Mouse (Mus musculus) midbrain, embryonic 10.5 days (tissue): ENCODE results near the gene Krt90. TPM values are rescaled to one million over a fixed set of nuclear protein-coding genes. Genes with fewer than 3 reads are reported as not detected.

ENCODE experiments used
- microRNA-seq: library from miRNA; unstranded; fragments of <30 nt; microRNA quantifications from one replicate; pipeline ENCODE4, GENCODE M21; 2017
- polyA plus RNA-seq: library from polyadenylated mRNA; unstranded; fragments of >200 nt; fragmentation: Nextera tagmentation; extraction: Ambion mirVana; gene quantifications from 2 replicates; pipeline ENCODE4 v1.2.1, GENCODE M21; 2016

Gene Krt90
- polyA plus RNA-seq, 1 experiment from 2014 or later, result 0.67 TPM

Small RNA genes lying within 50 kb of the gene (microRNA-seq; reads per million reads assigned to microRNA genes)
- not detected for gene Gm44393
- not detected for gene Gm44460

Other genes starting within 250 kb of the Krt90 start
- gene Krt80, start 192.8 kb downstream of the Krt90 start, polyA plus RNA-seq, result 0.06 TPM in 1 of 2 replicates, not detected in the other
- gene Krt7, start 151.9 kb downstream of the Krt90 start, polyA plus RNA-seq, result 9.7 and 11.4 TPM in 2 replicates
- gene Krt87, start 124.1 kb downstream of the Krt90 start, polyA plus RNA-seq, result 0.05 TPM in 1 of 2 replicates, not detected in the other
- not detected in 2 replicates for gene Krt88, start 115.2 kb downstream of the Krt90 start, polyA plus RNA-seq
- gene Krt81, start 99.2 kb downstream of the Krt90 start, polyA plus RNA-seq, result not detected in 2 replicates
- not detected in 2 replicates for gene Krt86, start 89.5 kb downstream of the Krt90 start, polyA plus RNA-seq
- gene Krt83, start 71.4 kb downstream of the Krt90 start, polyA plus RNA-seq, result 0.07 TPM in 1 of 2 replicates, not detected in the other
- not detected in 2 replicates for gene Gm49425, start 45.7 kb downstream of the Krt90 start, polyA plus RNA-seq
- gene Krt84, start 30.1 kb downstream of the Krt90 start, polyA plus RNA-seq, result not detected in 2 replicates
- not detected in 2 replicates for gene Krt82, start 12.3 kb downstream of the Krt90 start, polyA plus RNA-seq
- not detected in 2 replicates for gene Krt75, start 11.0 kb upstream of the Krt90 start, polyA plus RNA-seq
- gene Gm5414, start 65.2 kb upstream of the Krt90 start, polyA plus RNA-seq, result not detected in 2 replicates
- gene Gm5478, start 84.4 kb upstream of the Krt90 start, polyA plus RNA-seq, result not detected in 2 replicates
- gene Krt6b, start 117.3 kb upstream of the Krt90 start, polyA plus RNA-seq, result not detected in 2 replicates
- gene Krt6a, start 131.4 kb upstream of the Krt90 start, polyA plus RNA-seq, result not detected in 2 replicates
- gene Krt5, start 149.9 kb upstream of the Krt90 start, polyA plus RNA-seq, result 0.11 and 0.22 TPM in 2 replicates
- not detected in 2 replicates for gene Krt71, start 180.2 kb upstream of the Krt90 start, polyA plus RNA-seq
- not detected in 2 replicates for gene Krt72, start 223.5 kb upstream of the Krt90 start, polyA plus RNA-seq
- gene Krt73, start 239.4 kb upstream of the Krt90 start, polyA plus RNA-seq, result 0.07 TPM in 1 of 2 replicates, not detected in the other